Mouse (Mus musculus) spleen, adult 2 months (tissue): Measurements from ENCODE around the gene Msrb3.

Source experiments
- CTCF ChIP-seq: fragments of 200-500 bp; IDR thresholded peaks from 2 replicates; pipeline ENCODE4 v1.5.1; 2011; ENCODE audit warnings: mild to moderate bottlenecking, inconsistent platforms; ENCODE audit not compliant: insufficient read depth, insufficient read length, insufficient replicate concordance; ENCODE audit errors: extremely low read depth
- POLR2A ChIP-seq: fragments of 200-500 bp; IDR thresholded peaks from 2 replicates; pipeline ENCODE4 v1.6.1; 2011; ENCODE audit warnings: low read depth, low read length, inconsistent platforms

GRCm38 (mm10) chr10:120884220-120884619, 14.7 kb downstream of the Msrb3 start:
- TF ChIP-seq CTCF: no peak
- TF ChIP-seq POLR2A: no peak
